Mouse (Mus musculus) hindbrain, embryonic 16.5 days (tissue): ENCODE results near the gene Zer1. TPM values are rescaled to one million over a fixed set of nuclear protein-coding genes. Genes with fewer than 3 reads are reported as not detected.

Experiments used
- ATAC-seq: fragments of 200-750 bp; cut with Nextera tagmentation; 2 replicates; pipeline ENCODE4 v1.8.0; 2017; ENCODE audit warnings: moderate TSS enrichment, moderate library complexity
- H3K27ac ChIP-seq: fragments of 300-500 bp; sonication (generic); 2 replicates; pipeline ENCODE4 v1.5.1; 2014; ENCODE audit warnings: low read depth, mild to moderate bottlenecking, control low read depth, low read length, moderate library complexity
- H3K27me3 ChIP-seq: fragments of 300-500 bp; sonication (generic); replicated peaks from 2 replicates; pipeline ENCODE4 v1.6.1; 2014; ENCODE audit warnings: low read length; ENCODE audit not compliant: control insufficient read depth, insufficient read depth
- H3K36me3 ChIP-seq: fragments of 300-500 bp; sonication (generic); 2 replicates; pipeline ENCODE4 v1.6.1; 2014; ENCODE audit warnings: mild to moderate bottlenecking, low read length, moderate library complexity, mixed read lengths; ENCODE audit not compliant: control insufficient read depth, insufficient read depth
- H3K4me1 ChIP-seq: fragments of 300-500 bp; sonication (generic); 2 replicates; pipeline ENCODE4 v1.6.1; 2014; ENCODE audit warnings: low read depth, low read length; ENCODE audit not compliant: control insufficient read depth, insufficient read depth
- H3K4me2 ChIP-seq: fragments of 300-500 bp; sonication (generic); 2 replicates; pipeline ENCODE4 v1.6.1; 2014; ENCODE audit warnings: mild to moderate bottlenecking, low read length, control low read depth, moderate library complexity
- H3K4me3 ChIP-seq: fragments of 300-500 bp; sonication (generic); 2 replicates; pipeline ENCODE4 v1.5.1; 2014; ENCODE audit warnings: mild to moderate bottlenecking, low read length, control low read depth, moderate library complexity
- H3K9ac ChIP-seq: fragments of 300-500 bp; sonication (generic); 2 replicates; pipeline ENCODE4 v1.6.1; 2014; ENCODE audit warnings: low read depth, mild to moderate bottlenecking, control low read depth, low read length, moderate library complexity
- H3K9me3 ChIP-seq: fragments of 300-500 bp; sonication (generic); 2 replicates; pipeline ENCODE4 v1.6.1; 2014; ENCODE audit warnings: mild to moderate bottlenecking, low read length, moderate library complexity; ENCODE audit not compliant: control insufficient read depth
- WGBS: fragments of 180-500 bp; shearing (Covaris S2); extraction: QIAGEN DNeasy Blood & Tissue Kit; methylation state at CpG from one replicate; pipeline ENCODE4 v1.1.7; 2014; 5-methylcytosine and 5-hydroxymethylcytosine counted together
- polyA plus RNA-seq: library from polyadenylated mRNA; unstranded; fragments of >200 nt; fragmentation: Nextera tagmentation; extraction: Ambion mirVana; gene quantifications from 2 replicates; pipeline ENCODE4 v1.2.1, GENCODE M21; 2015

The Zer1 gene
- polyA plus RNA-seq, 1 experiment from 2014 or later, result 10.4 TPM

- Histone ChIP-seq H3K27me3 (no peaks in the 10 kb centered on the region), H3K4me3 (no peak overlapping the region), H3K9me3 (no peaks in the 10 kb centered on the region), H3K4me1 (peaks cover 8% of the 10 kb centered on the region; the same call in 1 of the 2 replicates), H3K36me3 (peaks cover 7% of the 10 kb centered on the region; the same call in 1 of the 2 replicates), H3K4me2 (no peak overlapping the region), H3K27ac (no peak overlapping the region), H3K9ac (no peak overlapping the region)
- WGBS, result 90% methylated on average over 8 of the region's 9 CpGs
- no peak for ATAC-seq
Observed at GRCm38 (mm10) chr2:30076439-30076838, 47.9 kb downstream of the Zer1 start.

GRCm38 (mm10) chr2:30075625-30076024, 48.8 kb downstream of the Zer1 start:
- H3K27ac ChIP-seq, result no peak overlapping the region
- no peak overlapping the region for H3K9ac ChIP-seq
- no peak for ATAC-seq
- no peak overlapping the region for H3K4me3 ChIP-seq
- no peak overlapping the region for H3K4me2 ChIP-seq
- 83% methylated on average over 3 of the region's 3 CpGs for WGBS
- peaks cover 8% of the 10 kb centered on the region; the same call in 1 of the 2 replicates for H3K36me3 ChIP-seq
- no peaks in the 10 kb centered on the region for H3K9me3 ChIP-seq
- H3K27me3 ChIP-seq, result no peaks in the 10 kb centered on the region
- peaks cover 8% of the 10 kb centered on the region; the same call in 1 of the 2 replicates for H3K4me1 ChIP-seq

GRCm38 (mm10) chr2:30073285-30073684, 51.1 kb downstream of the Zer1 start:
- WGBS, result 73% methylated on average over 3 of the region's 3 CpGs
- Histone ChIP-seq H3K4me1 (peaks cover 12% of the 10 kb centered on the region), H3K27me3 (no peaks in the 10 kb centered on the region), H3K36me3 (peaks cover 11% of the 10 kb centered on the region; the same call in 1 of the 2 replicates), H3K27ac (no peak overlapping the region), H3K9ac (no peak overlapping the region), H3K4me3 (no peak overlapping the region), H3K4me2 (no peak overlapping the region), H3K9me3 (no peaks in the 10 kb centered on the region)
- ATAC-seq, result no peak

- Histone ChIP-seq H3K36me3 (peaks cover 11% of the 10 kb centered on the region; the same call in 1 of the 2 replicates), H3K27ac (no peak overlapping the region), H3K9me3 (no peaks in the 10 kb centered on the region), H3K27me3 (no peaks in the 10 kb centered on the region), H3K4me1 (peaks cover 15% of the 10 kb centered on the region), H3K4me2 (no peak overlapping the region), H3K4me3 (no peak overlapping the region), H3K9ac (no peak overlapping the region)
- no peak for ATAC-seq
- 79% methylated on average over 7 of the region's 7 CpGs for WGBS
Observed at GRCm38 (mm10) chr2:30072875-30073274, 51.5 kb downstream of the Zer1 start.

- Histone ChIP-seq H3K36me3 (peaks cover 7% of the 10 kb centered on the region; the same call in 1 of the 2 replicates), H3K4me1 (peaks cover 20% of the 10 kb centered on the region), H3K27me3 (no peaks in the 10 kb centered on the region), H3K9me3 (no peaks in the 10 kb centered on the region), H3K27ac (no peak overlapping the region), H3K9ac (peak overlapping the region; percentile 98), H3K4me2 (peak overlapping the region; percentile 73), H3K4me3 (peak overlapping the region; percentile 99)
- ATAC-seq, result no peak
- WGBS, result 24% methylated on average over 7 of the region's 7 CpGs
Observed at GRCm38 (mm10) chr2:30067962-30068361, 56.4 kb downstream of the Zer1 start.

GRCm38 (mm10) chr2:30067031-30067888, 57.1 kb downstream of the Zer1 start:
- under 1% methylated on average over 31 of the region's 69 CpGs for WGBS
- peak; percentile 25 for ATAC-seq

GRCm38 (mm10) chr2:30066046-30066901, 58.1 kb downstream of the Zer1 start:
- WGBS, result under 1% methylated on average over 42 of the region's 101 CpGs
- H3K4me1 ChIP-seq, result peaks cover 31% of the 10 kb centered on the region
- no peaks in the 10 kb centered on the region for H3K9me3 ChIP-seq
- 0 out of 2 replicates have a peak, but pooled peaks cover 4% of the 10 kb centered on the region for H3K36me3 ChIP-seq
- peak; percentile 96 for ATAC-seq
- H3K4me3 ChIP-seq, result peak overlapping the region; percentile 99
- H3K4me2 ChIP-seq, result peak overlapping the region; percentile 59
- H3K9ac ChIP-seq, result peak overlapping the region; percentile 98
- no peaks in the 10 kb centered on the region for H3K27me3 ChIP-seq
- H3K27ac ChIP-seq, result peak overlapping the region; percentile 99

More at GRCm38 (mm10) chr2:30067031-30067888, 57.1 kb downstream of the Zer1 start:
- Histone ChIP-seq H3K36me3 (0 out of 2 replicates have a peak, but pooled peaks cover 4% of the 10 kb centered on the region), H3K4me3 (peak overlapping the region; percentile 99), H3K27me3 (no peaks in the 10 kb centered on the region), H3K9ac (peak overlapping the region; percentile 98), H3K9me3 (no peaks in the 10 kb centered on the region), H3K4me2 (peak overlapping the region; percentile 73), H3K4me1 (peaks cover 26% of the 10 kb centered on the region), H3K27ac (peak overlapping the region; percentile 99)

- Histone ChIP-seq H3K4me3 (no peak overlapping the region), H3K9me3 (no peaks in the 10 kb centered on the region), H3K36me3 (no peaks in the 10 kb centered on the region), H3K9ac (no peak overlapping the region), H3K27ac (no peak overlapping the region), H3K4me2 (no peak overlapping the region), H3K4me1 (peaks cover 31% of the 10 kb centered on the region), H3K27me3 (no peaks in the 10 kb centered on the region)
- 34% methylated on average over 3 of the region's 3 CpGs for WGBS
- no peak for ATAC-seq
Observed at GRCm38 (mm10) chr2:30064298-30064697, 60.1 kb downstream of the Zer1 start.

- Histone ChIP-seq H3K4me3 (no peak overlapping the region), H3K4me1 (peaks cover 31% of the 10 kb centered on the region), H3K9ac (no peak overlapping the region), H3K27ac (no peak overlapping the region), H3K36me3 (no peaks in the 10 kb centered on the region), H3K9me3 (no peaks in the 10 kb centered on the region), H3K4me2 (peak overlapping the region; percentile 62), H3K27me3 (no peaks in the 10 kb centered on the region)
- WGBS, result 10% methylated on average over 2 of the region's 3 CpGs
- ATAC-seq, result no peak
Observed at GRCm38 (mm10) chr2:30063791-30064190, 60.6 kb downstream of the Zer1 start.
